Mouse (Mus musculus) lung, embryonic 15.5 days (tissue): ENCODE results near the gene Ifnz. TPM values are rescaled to one million over a fixed set of nuclear protein-coding genes. Genes with fewer than 3 reads are reported as not detected.
"Not testable (repeated sequence)": the region's sequence is repeated elsewhere in the genome, so short reads cannot be mapped to it uniquely, and the experiment has no call there.

ENCODE experiments used
- ATAC-seq: fragments of 200-750 bp; cut with Nextera tagmentation; 2 replicates; pipeline ENCODE4 v1.8.0; 2017; ENCODE audit warnings: moderate number of reproducible peaks, borderline replicate concordance; ENCODE audit not compliant: low FRiP score, low TSS enrichment; ENCODE audit errors: extremely low read depth
- H3K27ac ChIP-seq: fragments of 300-500 bp; sonication (generic); 2 replicates; pipeline ENCODE4 v1.5.1; 2015; ENCODE audit warnings: moderate library complexity, mild to moderate bottlenecking, inconsistent platforms
- H3K27me3 ChIP-seq: fragments of 300-500 bp; sonication (generic); 2 replicates; pipeline ENCODE4 v1.6.1; 2015; ENCODE audit warnings: inconsistent platforms
- H3K36me3 ChIP-seq: fragments of 300-500 bp; sonication (generic); 2 replicates; pipeline ENCODE4 v1.6.1; 2015; ENCODE audit warnings: inconsistent platforms
- H3K4me1 ChIP-seq: fragments of 300-500 bp; sonication (generic); 2 replicates; pipeline ENCODE4 v1.6.1; 2015; ENCODE audit warnings: inconsistent platforms
- H3K4me2 ChIP-seq: fragments of 300-500 bp; sonication (generic); 2 replicates; pipeline ENCODE4 v1.6.1; 2015; ENCODE audit warnings: inconsistent platforms, mild to moderate bottlenecking, moderate library complexity
- H3K4me3 ChIP-seq: fragments of 300-500 bp; sonication (generic); 2 replicates; pipeline ENCODE4 v1.5.1; 2015; ENCODE audit warnings: mild to moderate bottlenecking, inconsistent platforms
- H3K9ac ChIP-seq: fragments of 300-500 bp; sonication (generic); 2 replicates; pipeline ENCODE4 v1.6.1; 2015; ENCODE audit warnings: inconsistent platforms
- H3K9me3 ChIP-seq: fragments of 300-500 bp; sonication (generic); 2 replicates; pipeline ENCODE4 v1.6.1; 2016; ENCODE audit warnings: inconsistent platforms
- WGBS: fragments of 180-500 bp; shearing (Covaris S2); methylation state at CpG from one replicate; pipeline ENCODE4 v1.1.7; 2015; 5-methylcytosine and 5-hydroxymethylcytosine counted together
- polyA plus RNA-seq: library from polyadenylated mRNA; unstranded; fragments of >200 nt; fragmentation: Nextera tagmentation; extraction: Ambion mirVana; gene quantifications from 2 replicates; pipeline ENCODE4 v1.2.1, GENCODE M21; 2015

Ifnz gene
- polyA plus RNA-seq, 1 experiment from 2014 or later, result 0.66 TPM

DNA sequence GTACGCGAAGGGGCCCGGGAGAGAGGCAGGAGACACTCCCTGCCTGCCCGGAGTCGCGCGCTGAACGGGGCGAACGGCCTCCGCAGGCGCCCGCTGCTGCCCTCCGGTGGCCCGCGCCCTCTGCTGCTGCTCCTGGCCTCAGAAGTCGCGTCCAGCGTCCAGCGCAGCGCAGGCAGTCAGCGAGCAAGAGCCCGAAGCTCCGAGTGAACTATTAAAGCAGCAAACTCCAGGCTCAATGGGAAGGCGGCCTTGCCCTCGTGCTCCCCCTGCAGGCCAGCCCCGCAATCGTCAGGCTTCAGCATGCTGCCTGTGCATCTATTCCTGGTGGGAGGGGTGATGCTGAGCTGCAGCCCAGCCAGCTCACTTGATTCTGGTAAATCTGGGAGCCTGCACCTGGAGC is 9.3 kb downstream of the Ifnz start, which contains the start of gene Gm13278:
Gm13278 (plus strand) TSS at position 301 of the 400 bp plus-strand sequence.
- H3K4me3 ChIP-seq, H3K4me1 ChIP-seq, H3K36me3 ChIP-seq, H3K4me2 ChIP-seq, H3K9me3 ChIP-seq, ATAC-seq, H3K27ac ChIP-seq, H3K27me3 ChIP-seq, H3K9ac ChIP-seq: not testable (repeated sequence)
- no CpG with 5 or more reads among the region's 28 CpGs for WGBS

DNA sequence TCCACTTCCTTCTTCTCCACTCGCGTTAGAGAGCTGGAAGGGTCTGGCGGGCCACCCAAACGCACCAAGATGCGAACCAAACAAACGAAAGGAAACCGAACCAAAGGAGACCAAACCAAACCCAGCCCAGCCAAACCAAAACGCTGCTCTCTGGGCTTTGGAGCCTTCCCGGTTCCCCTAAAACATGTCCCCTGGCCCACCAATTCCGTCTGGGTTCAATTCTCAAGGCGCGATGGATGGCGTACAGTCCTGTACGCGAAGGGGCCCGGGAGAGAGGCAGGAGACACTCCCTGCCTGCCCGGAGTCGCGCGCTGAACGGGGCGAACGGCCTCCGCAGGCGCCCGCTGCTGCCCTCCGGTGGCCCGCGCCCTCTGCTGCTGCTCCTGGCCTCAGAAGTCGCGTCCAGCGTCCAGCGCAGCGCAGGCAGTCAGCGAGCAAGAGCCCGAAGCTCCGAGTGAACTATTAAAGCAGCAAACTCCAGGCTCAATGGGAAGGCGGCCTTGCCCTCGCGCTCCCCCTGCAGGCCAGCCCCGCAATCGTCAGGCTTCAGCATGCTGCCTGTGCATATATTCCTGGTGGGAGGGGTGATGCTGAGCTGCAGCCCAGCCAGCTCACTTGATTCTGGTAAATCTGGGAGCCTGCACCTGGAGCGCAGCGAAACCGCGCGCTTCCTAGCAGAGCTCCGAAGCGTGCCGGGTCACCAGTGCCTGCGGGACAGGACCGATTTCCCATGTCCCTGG is 12.2 kb downstream of the Ifnz start, which contains the start of gene Gm13275:
Gm13275 (plus strand) TSS at position 552 of the 740 bp plus-strand sequence.
- not testable (repeated sequence) for H3K27me3 ChIP-seq, H3K9ac ChIP-seq, H3K4me3 ChIP-seq, H3K36me3 ChIP-seq, H3K4me1 ChIP-seq, ATAC-seq, H3K4me2 ChIP-seq, H3K27ac ChIP-seq, H3K9me3 ChIP-seq
- WGBS, result 0% methylated on average over 10 of the region's 52 CpGs

DNA sequence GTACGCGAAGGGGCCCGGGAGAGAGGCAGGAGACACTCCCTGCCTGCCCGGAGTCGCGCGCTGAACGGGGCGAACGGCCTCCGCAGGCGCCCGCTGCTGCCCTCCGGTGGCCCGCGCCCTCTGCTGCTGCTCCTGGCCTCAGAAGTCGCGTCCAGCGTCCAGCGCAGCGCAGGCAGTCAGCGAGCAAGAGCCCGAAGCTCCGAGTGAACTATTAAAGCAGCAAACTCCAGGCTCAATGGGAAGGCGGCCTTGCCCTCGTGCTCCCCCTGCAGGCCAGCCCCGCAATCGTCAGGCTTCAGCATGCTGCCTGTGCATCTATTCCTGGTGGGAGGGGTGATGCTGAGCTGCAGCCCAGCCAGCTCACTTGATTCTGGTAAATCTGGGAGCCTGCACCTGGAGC is 15.2 kb downstream of the Ifnz start, which contains the start of gene Gm13279:
Gm13279 (plus strand) TSS at position 301 of the 400 bp plus-strand sequence.
- H3K9ac ChIP-seq, H3K36me3 ChIP-seq, H3K4me3 ChIP-seq, H3K9me3 ChIP-seq, H3K27me3 ChIP-seq, H3K4me2 ChIP-seq, ATAC-seq, H3K4me1 ChIP-seq, H3K27ac ChIP-seq: not testable (repeated sequence)
- no CpG with 5 or more reads among the region's 28 CpGs for WGBS

DNA sequence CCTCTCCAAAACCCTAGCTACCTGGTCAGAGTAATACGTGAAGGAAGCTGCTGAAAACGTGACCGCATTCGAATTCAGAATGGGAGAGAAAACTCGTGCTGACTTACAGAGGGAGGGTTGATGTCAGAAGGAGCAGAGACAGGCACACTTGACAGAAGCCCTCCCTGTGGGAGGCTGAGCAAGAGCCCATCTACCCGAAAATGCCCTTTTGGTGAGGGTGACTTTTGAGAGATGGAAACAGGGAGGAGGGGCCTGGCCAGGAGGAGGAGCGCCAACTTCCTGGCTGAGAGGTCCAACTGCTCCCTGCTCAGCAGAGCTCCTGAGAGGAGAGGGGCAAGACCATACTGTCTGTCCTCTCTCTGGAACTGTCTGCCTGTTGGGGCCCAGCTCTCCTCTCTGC is 17.4 kb downstream of the Ifnz start, which contains the start of gene Gm13285:
Gm13285 (plus strand) TSS at position 301 of the 400 bp plus-strand sequence.
- not testable (repeated sequence) for H3K4me2 ChIP-seq, H3K4me1 ChIP-seq, H3K27me3 ChIP-seq, H3K9me3 ChIP-seq, H3K27ac ChIP-seq, H3K9ac ChIP-seq, H3K36me3 ChIP-seq, ATAC-seq, H3K4me3 ChIP-seq
- 15% methylated on average over 6 of the region's 7 CpGs for WGBS

DNA sequence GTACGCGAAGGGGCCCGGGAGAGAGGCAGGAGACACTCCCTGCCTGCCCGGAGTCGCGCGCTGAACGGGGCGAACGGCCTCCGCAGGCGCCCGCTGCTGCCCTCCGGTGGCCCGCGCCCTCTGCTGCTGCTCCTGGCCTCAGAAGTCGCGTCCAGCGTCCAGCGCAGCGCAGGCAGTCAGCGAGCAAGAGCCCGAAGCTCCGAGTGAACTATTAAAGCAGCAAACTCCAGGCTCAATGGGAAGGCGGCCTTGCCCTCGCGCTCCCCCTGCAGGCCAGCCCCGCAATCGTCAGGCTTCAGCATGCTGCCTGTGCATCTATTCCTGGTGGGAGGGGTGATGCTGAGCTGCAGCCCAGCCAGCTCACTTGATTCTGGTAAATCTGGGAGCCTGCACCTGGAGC is 21.0 kb downstream of the Ifnz start, which contains the start of gene Gm13287:
Gm13287 (plus strand) TSS at position 301 of the 400 bp plus-strand sequence.
- H3K4me3 ChIP-seq, H3K9me3 ChIP-seq, H3K4me1 ChIP-seq, H3K9ac ChIP-seq, H3K27ac ChIP-seq, H3K27me3 ChIP-seq, ATAC-seq, H3K36me3 ChIP-seq: not testable (repeated sequence)
- WGBS, result no CpG with 5 or more reads among the region's 29 CpGs
- peak within 1 kb of the TSS; percentile 29; the same call in 1 of the 2 replicates for H3K4me2 ChIP-seq

DNA sequence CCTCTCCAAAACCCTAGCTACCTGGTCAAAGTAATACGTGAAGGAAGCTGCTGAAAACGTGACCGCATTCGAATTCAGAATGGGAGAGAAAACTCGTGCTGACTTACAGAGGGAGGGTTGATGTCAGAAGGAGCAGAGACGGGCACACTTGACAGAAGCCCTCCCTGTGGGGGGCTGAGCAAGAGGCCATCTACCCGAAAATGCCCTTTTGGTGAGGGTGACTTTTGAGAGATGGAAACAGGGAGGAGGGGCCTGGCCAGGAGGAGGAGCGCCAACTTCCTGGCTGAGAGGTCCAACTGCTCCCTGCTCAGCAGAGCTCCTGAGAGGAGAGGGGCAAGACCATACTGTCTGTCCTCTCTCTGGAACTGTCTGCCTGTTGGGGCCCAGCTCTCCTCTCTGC is 23.3 kb downstream of the Ifnz start, which contains the start of gene Gm13288:
Gm13288 (plus strand) TSS at position 301 of the 400 bp plus-strand sequence.
- H3K27me3 ChIP-seq, H3K9ac ChIP-seq, H3K4me1 ChIP-seq, H3K36me3 ChIP-seq, ATAC-seq, H3K9me3 ChIP-seq: not testable (repeated sequence)
- Histone ChIP-seq H3K4me2 (peak within 1 kb of the TSS; percentile 38), H3K27ac (0 out of 2 replicates have a peak within 1 kb of the TSS, but pooled peaks have one; percentile 63), H3K4me3 (peak within 1 kb of the TSS; percentile 25; the same call in 1 of the 2 replicates)
- no CpG with 5 or more reads among the region's 8 CpGs for WGBS

DNA sequence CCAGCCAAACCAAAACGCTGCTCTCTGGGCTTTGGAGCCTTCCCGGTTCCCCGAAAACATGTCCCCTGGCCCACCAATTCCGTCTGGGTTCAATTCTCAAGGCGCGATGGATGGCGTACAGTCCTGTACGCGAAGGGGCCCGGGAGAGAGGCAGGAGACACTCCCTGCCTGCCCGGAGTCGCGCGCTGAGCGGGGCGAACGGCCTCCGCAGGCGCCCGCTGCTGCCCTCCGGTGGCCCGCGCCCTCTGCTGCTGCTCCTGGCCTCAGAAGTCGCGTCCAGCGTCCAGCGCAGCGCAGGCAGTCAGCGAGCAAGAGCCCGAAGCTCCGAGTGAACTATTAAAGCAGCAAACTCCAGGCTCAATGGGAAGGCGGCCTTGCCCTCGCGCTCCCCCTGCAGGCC is 23.8 kb downstream of the Ifnz start:
- 0 out of 2 replicates have a peak overlapping the region, but pooled peaks have one; percentile 63 for H3K27ac ChIP-seq
- not testable (repeated sequence) for H3K9me3 ChIP-seq, H3K27me3 ChIP-seq, H3K36me3 ChIP-seq, H3K9ac ChIP-seq, ATAC-seq, H3K4me1 ChIP-seq
- WGBS, result 0% methylated on average over 12 of the region's 34 CpGs
- peak overlapping the region; percentile 25; the same call in 1 of the 2 replicates for H3K4me3 ChIP-seq
- H3K4me2 ChIP-seq, result peak overlapping the region; percentile 38

DNA sequence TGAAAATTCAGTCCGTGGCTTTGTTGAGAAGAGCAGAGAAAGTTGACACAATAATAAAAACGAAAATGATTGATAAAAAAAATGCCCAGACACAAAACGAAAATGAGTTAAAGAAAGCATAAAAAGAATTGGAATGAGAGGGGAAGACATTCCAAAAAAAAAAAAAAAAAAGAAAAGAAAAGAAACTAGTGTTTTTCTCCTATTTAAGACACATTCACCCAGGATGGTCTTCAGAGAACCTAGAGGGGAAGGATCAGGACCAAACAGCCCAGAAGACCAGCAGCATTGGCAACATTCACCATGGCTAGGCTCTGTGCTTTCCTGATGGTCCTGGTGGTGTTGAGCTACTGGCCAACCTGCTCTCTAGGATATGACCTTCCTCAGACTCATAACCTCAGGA is 34.0 kb downstream of the Ifnz start, which contains the start of gene Ifna7:
Ifna7 (plus strand) TSS at position 301 of the 400 bp plus-strand sequence.
- Histone ChIP-seq H3K27ac (no peak within 1 kb of the TSS), H3K9me3 (no peaks in the 10 kb centered on the region), H3K4me3 (no peak within 1 kb of the TSS), H3K4me1 (no peaks in the 10 kb centered on the region), H3K27me3 (no peaks in the 10 kb centered on the region), H3K4me2 (no peak within 1 kb of the TSS), H3K9ac (no peak within 1 kb of the TSS), H3K36me3 (no peaks in the 10 kb centered on the region)
- ATAC-seq, result no peak
- 39% methylated on average over 3 of the region's 3 CpGs for WGBS

DNA sequence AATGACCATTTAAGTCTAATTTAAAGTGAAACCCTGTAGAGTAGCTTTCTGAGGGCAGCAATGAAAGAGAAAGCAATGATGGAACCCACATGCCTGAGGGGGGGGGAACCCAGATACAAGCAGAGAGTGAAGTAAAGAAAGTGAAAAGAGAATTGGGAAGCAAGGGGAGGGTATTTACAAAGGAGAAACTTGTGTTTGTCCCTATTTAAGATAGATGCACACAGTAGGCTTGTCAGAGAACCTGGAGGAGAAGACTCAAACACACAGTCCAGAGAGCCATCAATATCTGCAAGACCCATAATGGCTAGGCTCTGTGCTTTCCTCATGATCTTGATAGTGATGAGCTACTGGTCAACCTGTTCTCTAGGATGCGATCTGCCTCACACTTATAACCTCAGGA is 37.7 kb downstream of the Ifnz start, which contains the start of gene Ifna11:
Ifna11 (plus strand) TSS at position 301 of the 400 bp plus-strand sequence.
- Histone ChIP-seq H3K9ac (no peak within 1 kb of the TSS), H3K4me3 (no peak within 1 kb of the TSS), H3K9me3 (no peaks in the 10 kb centered on the region), H3K4me2 (no peak within 1 kb of the TSS), H3K27ac (no peak within 1 kb of the TSS), H3K27me3 (no peaks in the 10 kb centered on the region), H3K36me3 (no peaks in the 10 kb centered on the region), H3K4me1 (no peaks in the 10 kb centered on the region)
- 83% methylated on average over 1 of the region's 1 CpGs for WGBS
- no peak for ATAC-seq

DNA sequence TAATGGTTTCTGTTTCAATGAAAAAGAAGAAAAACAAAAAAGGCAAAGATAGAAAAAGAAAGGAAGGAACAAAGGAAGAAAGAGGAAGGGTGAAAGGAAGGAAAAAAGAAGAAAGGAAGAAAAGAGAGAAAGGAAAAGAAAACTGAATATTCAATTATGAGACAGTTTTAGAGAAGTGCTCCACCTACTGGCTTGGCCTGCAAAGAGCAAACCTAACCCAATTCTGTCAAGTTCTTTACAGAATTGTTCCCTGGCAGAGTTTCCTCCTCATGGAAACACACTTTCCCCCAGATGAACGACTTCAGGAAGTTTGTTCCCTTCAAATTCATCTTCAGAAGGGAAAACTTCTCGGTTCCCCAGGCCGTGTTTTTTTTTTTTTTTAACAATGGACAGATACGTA is 41.1 kb downstream of the Ifnz start:
- Histone ChIP-seq H3K9ac (no peak overlapping the region), H3K27ac (no peak overlapping the region), H3K36me3 (no peaks in the 10 kb centered on the region), H3K27me3 (no peaks in the 10 kb centered on the region), H3K4me2 (no peak overlapping the region), H3K4me1 (no peaks in the 10 kb centered on the region), H3K4me3 (no peak overlapping the region), H3K9me3 (no peaks in the 10 kb centered on the region)
- WGBS, result 22% methylated on average over 4 of the region's 4 CpGs
- no peak for ATAC-seq

DNA sequence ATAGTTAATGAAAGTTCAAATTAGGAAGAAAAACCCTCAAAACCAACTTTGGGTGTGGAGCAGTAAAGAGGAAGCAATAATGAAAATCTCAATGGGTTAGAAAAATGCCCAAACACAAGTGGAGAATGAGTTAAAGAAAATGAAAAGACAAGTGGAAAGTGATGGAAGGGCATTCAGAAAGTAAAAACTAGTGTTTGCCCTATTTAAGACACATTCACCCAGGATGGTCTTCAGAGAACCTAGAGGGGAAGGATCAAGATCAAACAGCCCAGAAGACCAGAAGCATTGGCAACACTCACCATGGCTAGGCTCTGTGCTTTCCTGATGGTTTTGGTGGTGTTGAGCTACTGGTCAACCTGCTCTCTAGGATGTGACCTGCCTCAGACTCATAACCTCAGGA is 45.2 kb downstream of the Ifnz start, which contains the start of gene Ifna6:
Ifna6 (plus strand) TSS at position 301 of the 400 bp plus-strand sequence.
- not testable (repeated sequence) for H3K4me3 ChIP-seq, H3K27ac ChIP-seq, H3K9me3 ChIP-seq, H3K36me3 ChIP-seq, H3K4me2 ChIP-seq, H3K4me1 ChIP-seq, H3K27me3 ChIP-seq, H3K9ac ChIP-seq, ATAC-seq

DNA sequence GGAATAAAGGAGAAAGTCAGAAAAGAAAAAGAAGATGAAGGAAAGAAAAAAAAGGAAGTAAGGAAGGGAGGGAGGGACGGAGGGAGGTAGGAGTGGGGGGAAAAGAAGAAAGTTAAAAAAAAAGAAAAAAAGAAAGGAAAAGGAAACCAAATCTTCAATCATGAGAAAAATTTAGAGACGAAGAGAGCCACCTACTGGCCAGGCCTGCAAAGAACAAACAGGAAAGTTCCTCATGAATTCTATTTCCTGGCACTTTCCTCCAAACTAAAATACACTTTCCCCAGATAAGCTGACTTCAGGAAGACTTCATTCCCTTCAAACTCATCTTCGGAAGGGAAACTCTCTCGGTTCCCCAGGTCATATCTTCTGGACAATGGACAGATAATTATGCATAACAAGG is 48.6 kb downstream of the Ifnz start:
- Histone ChIP-seq H3K4me3 (no peak overlapping the region), H3K9me3 (no peaks in the 10 kb centered on the region), H3K27ac (no peak overlapping the region), H3K4me1 (no peaks in the 10 kb centered on the region), H3K4me2 (no peak overlapping the region), H3K9ac (no peak overlapping the region), H3K27me3 (no peaks in the 10 kb centered on the region), H3K36me3 (no peaks in the 10 kb centered on the region)
- no peak for ATAC-seq
- 20% methylated on average over 4 of the region's 4 CpGs for WGBS
